Mouse (Mus musculus) skeletal muscle tissue, adult 2 months (tissue): Measurements from ENCODE around the gene Bcan.

Experiments used
- DNase-seq: peaks from one replicate; pipeline ENCODE4 v3.0.0-alpha.2; 2012; ENCODE audit warnings: low read depth, low spot score

Gene Bcan

GRCm38 (mm10) chr3:87996971-87997614, 2.9 kb downstream of the Bcan start:
- DNase-seq, result no peak

GRCm38 (mm10) chr3:87996401-87996800, 3.6 kb downstream of the Bcan start:
- no peak for DNase-seq

DNA sequence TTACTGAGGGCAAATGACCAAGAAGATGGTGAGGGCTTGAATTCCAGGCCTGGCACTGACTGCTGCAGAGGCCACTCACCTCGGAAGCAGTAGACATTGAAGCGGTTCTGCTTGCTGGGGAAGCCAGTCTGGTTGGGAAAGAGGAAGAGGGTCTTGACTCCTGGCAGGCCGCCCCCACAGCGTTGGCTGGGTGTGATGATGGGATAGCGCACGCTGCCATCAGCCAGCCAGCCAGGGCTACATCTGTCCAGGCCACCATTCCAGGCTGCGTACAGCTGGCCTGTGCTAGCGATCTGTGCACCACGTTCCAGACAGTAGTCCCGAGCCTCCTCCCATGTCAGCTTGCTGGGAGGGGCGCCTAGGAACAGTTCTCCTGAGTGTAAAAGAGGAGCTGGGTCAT, 4.7 kb downstream of the Bcan start:
- DNase-seq, result no peak

GRCm38 (mm10) chr3:87993436-87993835, 6.6 kb downstream of the Bcan start:
- no peak for DNase-seq

DNA sequence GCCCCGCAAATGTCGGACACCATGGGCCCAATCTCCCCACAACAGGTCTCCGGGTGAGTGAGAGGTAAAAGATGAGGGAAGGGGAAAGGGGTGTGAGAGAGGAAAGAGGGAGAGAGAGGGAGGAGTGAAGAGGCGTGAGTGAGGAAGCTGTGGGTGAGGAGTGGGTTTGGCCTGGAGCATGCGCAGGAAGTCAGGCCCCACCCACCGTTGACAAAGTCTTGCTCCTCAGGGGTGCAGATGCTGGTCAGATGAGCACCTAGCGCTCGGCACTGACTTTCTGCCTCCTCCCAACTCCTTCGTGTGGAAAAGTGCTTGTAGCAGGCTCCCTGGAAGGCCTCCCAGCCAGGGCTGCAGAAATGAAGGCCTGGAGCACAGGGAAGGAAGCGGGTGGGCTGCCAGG, 10.1 kb downstream of the Bcan start:
- no peak for DNase-seq

- DNase-seq, result no peak
Observed at GRCm38 (mm10) chr3:87988068-87988467, 12.0 kb downstream of the Bcan start.

DNA sequence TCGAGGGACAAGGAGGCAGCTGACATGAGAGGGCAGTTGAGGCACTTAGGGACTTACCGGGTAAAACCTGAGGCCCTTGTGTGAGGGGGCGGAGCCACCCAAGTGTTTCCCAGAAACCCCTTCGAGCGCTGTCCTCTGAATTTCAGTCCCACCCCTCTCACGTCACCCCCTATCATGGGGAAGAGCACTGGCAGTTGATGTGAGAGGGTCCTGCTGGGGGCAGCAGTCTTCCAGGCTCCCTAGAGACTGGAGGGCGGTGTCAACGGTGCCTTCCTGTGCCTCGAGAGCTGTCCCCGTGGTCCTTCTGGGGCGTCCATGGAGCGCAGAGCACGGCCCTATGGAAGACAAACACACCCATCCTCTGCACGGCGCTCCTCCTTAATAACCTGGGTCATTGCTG, 12.4 kb downstream of the Bcan start:
- no peak for DNase-seq

- peak; percentile 92 for DNase-seq
Observed at GRCm38 (mm10) chr3:87986868-87987267, 13.2 kb downstream of the Bcan start.

DNA sequence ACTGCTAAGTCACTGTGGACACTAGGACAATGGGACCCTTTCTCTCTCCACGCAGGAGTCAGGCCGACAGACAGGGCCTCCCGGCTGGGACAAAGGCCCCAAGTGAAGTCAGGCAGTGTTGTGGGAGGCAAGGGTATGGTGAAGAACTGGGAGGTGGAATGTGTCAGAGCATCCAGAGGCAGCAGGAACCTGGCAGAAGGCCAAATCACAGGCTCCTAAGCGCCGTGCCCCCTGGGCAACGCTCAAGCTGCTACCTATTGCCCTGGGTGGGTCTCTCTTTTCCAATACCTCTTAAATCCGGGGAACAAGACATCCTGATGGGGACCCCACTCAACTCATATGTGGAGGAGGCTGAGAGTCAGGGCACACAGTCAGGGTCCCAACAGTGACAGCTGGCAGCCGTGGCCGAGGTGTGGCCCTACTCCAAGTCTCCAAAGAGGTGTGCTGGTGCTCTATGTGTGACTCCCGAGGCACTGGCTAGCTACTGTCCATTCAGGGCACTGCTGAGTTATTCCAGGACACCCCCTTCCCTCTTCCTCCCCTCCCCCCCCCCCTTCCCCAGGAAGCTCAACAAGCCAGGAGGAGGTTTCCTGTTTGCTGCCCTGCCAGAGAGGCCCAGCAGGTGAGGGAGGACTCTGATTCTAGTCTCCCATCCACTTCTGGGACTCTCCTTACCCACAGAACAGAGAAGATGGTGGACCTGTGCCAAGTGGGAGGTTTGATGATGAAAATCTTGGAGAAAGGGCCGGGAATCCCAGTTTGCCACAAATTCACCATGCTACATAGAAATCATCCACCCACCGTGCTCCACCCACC, 14.3 kb downstream of the Bcan start:
- DNase-seq, result no peak

DNA sequence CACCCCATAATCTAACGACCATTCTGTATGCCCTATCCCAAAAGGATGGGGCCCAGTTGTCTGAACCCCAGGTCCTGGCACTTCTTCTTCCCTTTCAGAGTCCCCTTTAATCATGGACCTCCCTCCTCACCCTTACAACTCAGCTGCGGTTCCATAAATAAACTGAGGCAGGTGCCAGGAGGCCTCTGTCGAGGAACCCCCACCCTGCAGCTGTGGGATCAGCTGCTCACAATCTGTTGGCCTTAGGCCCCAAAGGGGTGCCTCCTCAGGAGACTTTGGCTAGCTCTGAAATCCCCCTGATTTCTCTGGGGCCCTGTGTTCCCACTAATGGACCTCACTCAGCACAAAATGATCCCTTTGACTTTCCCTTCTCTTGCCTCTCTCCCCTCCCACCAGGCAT, 15.9 kb downstream of the Bcan start:
- DNase-seq, result no peak

DNA sequence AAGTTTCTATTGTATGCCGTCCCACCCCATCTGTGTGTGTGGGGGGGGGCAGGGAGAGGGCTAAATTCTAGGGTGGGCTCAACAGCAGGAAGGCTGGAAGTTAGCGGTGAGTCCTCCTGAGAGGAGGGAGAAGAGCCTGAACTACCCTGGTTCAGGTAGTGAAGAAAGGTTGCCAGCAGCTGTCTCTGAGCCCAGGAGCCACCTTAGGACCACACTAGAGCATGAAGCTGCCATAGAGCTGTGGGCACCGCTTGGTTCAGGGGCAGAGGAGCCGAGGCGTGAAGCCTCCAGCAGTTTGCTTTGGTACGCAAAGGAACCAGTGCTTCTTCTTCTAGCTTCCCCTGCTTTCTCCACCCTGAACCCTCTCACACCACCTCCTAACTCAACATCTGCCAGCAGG, 16.4 kb downstream of the Bcan start:
- DNase-seq, result no peak

GRCm38 (mm10) chr3:87982836-87983601, 17.0 kb downstream of the Bcan start:
- peak; percentile 86 for DNase-seq

GRCm38 (mm10) chr3:87981894-87982835, 17.9 kb downstream of the Bcan start:
- DNase-seq, result peak; percentile 95

DNA sequence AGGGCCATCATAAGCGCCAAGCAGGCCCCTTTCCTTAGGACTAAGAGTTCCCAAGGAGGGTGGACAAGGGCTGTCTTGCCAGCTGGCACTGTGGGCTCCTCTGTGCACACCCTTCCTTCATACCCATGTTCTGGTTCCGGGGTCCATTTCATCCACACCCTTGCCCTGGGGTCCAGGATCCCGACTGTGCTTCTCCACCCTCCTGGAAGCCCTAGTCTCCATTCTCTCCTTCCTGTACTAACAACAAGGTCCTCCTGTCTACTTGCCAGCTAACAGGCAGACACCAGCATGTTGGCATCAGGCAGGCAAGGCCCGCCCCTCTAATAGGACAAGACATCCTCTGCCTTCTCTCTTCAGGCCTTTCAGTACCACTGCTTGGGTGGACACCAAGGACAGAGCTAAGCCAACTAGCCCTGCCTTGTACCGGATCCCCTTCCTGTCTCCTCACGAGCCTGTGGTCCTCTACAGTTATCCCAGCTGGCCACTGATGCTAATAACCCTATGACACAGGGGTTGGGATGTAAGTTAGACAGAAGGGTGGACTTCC, 18.7 kb downstream of the Bcan start:
- no peak for DNase-seq

- DNase-seq, result no peak
Observed at GRCm38 (mm10) chr3:87980728-87981127, 19.3 kb downstream of the Bcan start.

DNA sequence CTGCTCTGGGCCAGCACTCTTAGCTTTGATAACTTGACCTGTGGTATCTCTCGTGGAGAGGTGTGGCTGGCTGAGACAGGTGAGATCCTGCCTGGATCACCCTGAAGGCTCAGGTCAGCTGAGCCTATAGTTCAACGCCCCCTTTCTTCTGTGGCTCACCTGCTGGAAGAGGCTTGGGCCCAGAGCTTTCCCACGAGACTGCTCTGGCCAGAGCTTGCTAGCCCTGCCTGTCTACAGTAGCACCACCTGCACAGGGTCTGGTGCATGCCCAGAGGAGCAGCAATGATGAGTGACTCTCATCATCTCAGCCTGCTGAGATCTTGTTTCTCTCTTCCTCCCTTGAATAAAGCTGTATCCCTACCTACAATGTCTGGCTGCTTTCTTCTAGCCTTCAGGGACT, 19.9 kb downstream of the Bcan start:
- no peak for DNase-seq

DNA sequence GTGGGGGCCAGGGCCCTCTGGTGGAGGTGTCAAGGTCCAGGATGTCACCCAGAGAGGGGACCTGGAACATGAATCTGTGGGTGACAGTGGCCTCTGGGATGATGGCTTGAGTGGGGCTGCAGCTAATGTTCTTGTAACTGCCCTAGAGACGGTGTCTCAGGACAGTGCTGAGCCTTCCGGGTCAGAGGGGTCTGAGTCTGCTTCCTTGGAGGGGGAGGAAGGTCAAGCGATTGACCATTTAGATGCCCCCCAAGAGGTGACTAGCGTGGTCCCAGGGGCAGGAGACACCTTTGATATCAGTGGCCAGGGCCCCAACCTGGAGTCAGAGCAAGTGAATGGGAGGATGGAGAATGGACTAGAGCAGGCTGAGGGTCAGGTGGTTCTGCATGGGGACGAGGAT, 20.5 kb downstream of the Bcan start:
- no peak for DNase-seq

DNA sequence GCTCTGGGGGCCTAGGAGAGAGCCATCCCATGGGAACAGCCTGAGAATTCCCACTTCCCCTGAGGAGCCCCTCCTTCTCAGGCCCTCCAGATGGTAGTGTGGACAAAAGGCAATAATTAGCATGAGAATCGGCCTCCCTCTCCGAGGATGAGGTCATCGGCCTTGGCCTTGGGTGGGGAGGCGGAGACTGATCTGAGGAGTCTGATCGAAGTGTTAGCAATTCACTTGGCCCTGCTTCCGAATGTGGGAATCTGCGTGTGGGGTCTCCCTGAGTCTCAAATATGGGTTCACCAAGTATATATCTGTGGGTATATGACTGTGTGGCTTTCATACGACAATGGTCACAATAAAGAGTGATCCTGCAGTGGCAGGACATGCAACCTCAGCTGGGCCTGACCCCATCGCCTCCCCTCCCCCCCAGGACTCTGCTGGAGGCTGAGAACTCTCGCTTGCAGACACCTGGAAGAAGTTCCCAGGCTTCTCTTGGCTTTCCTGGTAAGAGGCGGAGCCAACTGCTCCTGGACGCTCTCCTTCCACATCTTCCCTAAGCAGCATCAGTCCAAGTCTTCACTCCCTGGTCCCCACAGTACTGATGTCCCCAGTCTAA, 25.5 kb downstream of the Bcan start:
- DNase-seq, result peak; percentile 34

DNA sequence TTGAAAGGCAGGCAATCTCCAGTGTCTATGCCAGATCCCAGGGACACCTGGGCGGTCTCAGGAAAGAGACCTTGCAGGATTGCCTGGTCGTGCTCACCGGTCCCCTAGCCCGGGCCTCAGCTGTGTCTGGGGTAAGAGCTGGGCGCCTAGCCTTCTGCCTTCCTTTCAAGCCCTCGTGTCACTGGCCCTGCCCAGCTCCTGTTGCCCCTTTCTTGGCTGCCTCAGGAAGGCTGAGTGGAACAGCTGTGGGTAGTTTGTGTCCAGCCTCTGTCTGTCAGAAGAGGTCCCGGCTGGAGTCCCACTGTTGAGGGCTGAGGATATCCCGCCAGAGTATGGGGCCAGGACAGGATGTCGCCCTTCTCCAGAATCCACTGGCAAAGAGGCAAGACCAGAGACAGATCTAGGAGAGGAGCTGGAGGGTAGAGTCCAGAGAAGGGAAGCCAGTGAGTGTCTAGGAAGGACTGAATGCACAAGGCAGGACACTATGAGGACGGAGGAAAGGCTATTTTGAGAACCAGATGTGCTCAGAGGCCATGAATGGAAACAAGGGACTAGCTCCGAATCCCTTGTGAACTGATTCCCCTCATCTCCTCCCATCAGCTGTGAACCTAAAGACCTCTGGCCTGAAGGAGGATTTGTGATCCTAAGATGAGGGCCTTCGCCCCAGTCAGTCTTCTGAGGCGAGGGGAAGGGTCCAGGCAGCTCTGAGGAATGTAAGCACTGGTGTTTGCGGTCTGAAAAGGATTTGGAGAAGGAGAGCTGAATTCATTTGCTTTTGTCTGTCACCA, 26.2 kb downstream of the Bcan start:
- no peak for DNase-seq

DNA sequence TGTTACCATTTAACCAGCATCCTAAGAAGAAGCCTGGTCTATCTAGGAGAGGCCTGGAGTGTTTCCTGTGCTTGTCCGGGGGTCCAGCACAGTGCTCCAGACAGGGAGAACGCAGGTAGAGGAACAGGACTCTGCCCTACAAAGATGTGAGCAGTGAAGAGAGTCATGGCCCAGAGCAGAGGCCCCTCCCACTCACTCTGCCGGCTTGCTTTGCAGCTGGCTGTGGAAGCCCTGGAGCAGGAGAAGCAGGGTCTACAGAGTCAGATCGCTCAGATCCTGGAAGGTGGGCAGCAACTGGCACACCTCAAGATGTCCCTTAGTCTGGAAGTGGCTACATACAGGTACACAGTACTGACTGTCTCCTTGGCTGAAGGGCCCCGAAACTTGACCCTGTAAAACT, 27.3 kb downstream of the Bcan start:
- DNase-seq, result no peak
